Mouse (Mus musculus) small intestine, adult 2 months (tissue): ENCODE data around the gene Crb2. TPM values are rescaled to one million over a fixed set of nuclear protein-coding genes. Genes with fewer than 3 reads are reported as not detected.

Experiments used
- H3K27ac ChIP-seq: fragments of 200-500 bp; 2 replicates; pipeline ENCODE4 v1.5.1; 2012; ENCODE audit warnings: low read depth, low read length, control low read depth, inconsistent platforms; ENCODE audit not compliant: insufficient read depth
- H3K27me3 ChIP-seq: fragments of 200-500 bp; 2 replicates; pipeline ENCODE4 v1.6.1; 2012; ENCODE audit warnings: mild to moderate bottlenecking, moderate library complexity, low read length, inconsistent platforms; ENCODE audit not compliant: control insufficient read depth, insufficient read depth
- H3K36me3 ChIP-seq: fragments of 200-500 bp; 2 replicates; pipeline ENCODE4 v1.6.1; 2012; ENCODE audit warnings: mild to moderate bottlenecking, low read length, control low read depth, inconsistent platforms; ENCODE audit not compliant: control insufficient read depth, insufficient read depth
- H3K4me1 ChIP-seq: fragments of 200-500 bp; 2 replicates; pipeline ENCODE4 v1.6.1; 2012; ENCODE audit warnings: low read length, inconsistent platforms, mixed read lengths; ENCODE audit not compliant: control insufficient read depth, insufficient read depth, insufficient read length
- H3K4me3 ChIP-seq: fragments of 200-500 bp; 2 replicates; pipeline ENCODE4 v1.5.1; 2012; ENCODE audit warnings: low read depth, mild to moderate bottlenecking, control low read depth, inconsistent platforms, low read length, moderate library complexity
- CTCF ChIP-seq: fragments of 200-500 bp; IDR thresholded peaks from 2 replicates; pipeline ENCODE4 v1.5.1; 2012; ENCODE audit warnings: low read depth, mild to moderate bottlenecking, control low read depth, inconsistent platforms, low read length, moderate library complexity, mixed read lengths; ENCODE audit not compliant: insufficient replicate concordance, insufficient read length; ENCODE audit errors: extremely low read depth
- POLR2A ChIP-seq: fragments of 200-500 bp; IDR thresholded peaks from 2 replicates; pipeline ENCODE4 v1.6.1; 2012; ENCODE audit warnings: low read depth, mild to moderate bottlenecking, control low read depth, inconsistent platforms, low read length, moderate library complexity
- WGBS: fragments of 180-500 bp; shearing (Covaris S2); methylation state at CpG from one replicate; pipeline ENCODE4 v1.1.7; 2018; 5-methylcytosine and 5-hydroxymethylcytosine counted together
- polyA plus RNA-seq: library from polyadenylated mRNA; depleted of rRNA; stranded (reverse); fragments of >200 nt; gene quantifications from 2 replicates; pipeline ENCODE4 v1.2.3, GENCODE M21; 2012

The Crb2 gene
- polyA plus RNA-seq, 1 experiment, result 0.14 TPM

- H3K4me3 ChIP-seq, result no peak overlapping the region
- H3K27me3 ChIP-seq, result no peaks in the 10 kb centered on the region
- TF ChIP-seq CTCF, result no peak
- H3K36me3 ChIP-seq, result no peaks in the 10 kb centered on the region; the same call in 1 of the 2 replicates
- no peaks in the 10 kb centered on the region for H3K4me1 ChIP-seq
- no peak overlapping the region for H3K27ac ChIP-seq
- 90% methylated on average over 4 of the region's 4 CpGs for WGBS
Observed at GRCm38 (mm10) chr2:37801687-37802086, 25.6 kb downstream of the Crb2 start.

GRCm38 (mm10) chr2:37802610-37803212 is 26.7 kb downstream of the Crb2 start:
- no peak overlapping the region for H3K27ac ChIP-seq

GRCm38 (mm10) chr2:37811682-37812081 is 35.6 kb downstream of the Crb2 start:
- H3K27ac ChIP-seq, result no peak overlapping the region
- TF ChIP-seq CTCF (no peak), POLR2A (no peak)
- no peak overlapping the region for H3K4me3 ChIP-seq
- H3K36me3 ChIP-seq, result no peaks in the 10 kb centered on the region; the same call in 1 of the 2 replicates
- 78% methylated on average over 2 of the region's 2 CpGs for WGBS
- H3K27me3 ChIP-seq, result no peaks in the 10 kb centered on the region
- H3K4me1 ChIP-seq, result no peaks in the 10 kb centered on the region

More at GRCm38 (mm10) chr2:37802610-37803212, 26.7 kb downstream of the Crb2 start:
- Histone ChIP-seq H3K27me3 (no peaks in the 10 kb centered on the region), H3K36me3 (no peaks in the 10 kb centered on the region; the same call in 1 of the 2 replicates), H3K4me1 (no peaks in the 10 kb centered on the region), H3K4me3 (no peak overlapping the region)
- WGBS, result 54% methylated on average over 4 of the region's 4 CpGs
- TF ChIP-seq CTCF (peak; percentile 78), POLR2A (no peak)

- WGBS, result 95% methylated on average over 5 of the region's 5 CpGs
- TF ChIP-seq POLR2A (no peak), CTCF (no peak)
- H3K27me3 ChIP-seq, result no peaks in the 10 kb centered on the region
- no peak overlapping the region for H3K27ac ChIP-seq
- no peaks in the 10 kb centered on the region; the same call in 1 of the 2 replicates for H3K36me3 ChIP-seq
- H3K4me3 ChIP-seq, result no peak overlapping the region
- H3K4me1 ChIP-seq, result no peaks in the 10 kb centered on the region
Observed at GRCm38 (mm10) chr2:37812401-37812800, 36.4 kb downstream of the Crb2 start.

GRCm38 (mm10) chr2:37814820-37815361 is 38.8 kb downstream of the Crb2 start:
- no peaks in the 10 kb centered on the region for H3K27me3 ChIP-seq
- no peaks in the 10 kb centered on the region for H3K4me1 ChIP-seq
- no peak for TF ChIP-seq CTCF
- TF ChIP-seq POLR2A, result no peak
- no peak overlapping the region for H3K4me3 ChIP-seq
- no peaks in the 10 kb centered on the region for H3K36me3 ChIP-seq
- 86% methylated on average over 8 of the region's 8 CpGs for WGBS
- H3K27ac ChIP-seq, result no peak overlapping the region

- Histone ChIP-seq H3K27ac (no peak overlapping the region), H3K36me3 (no peaks in the 10 kb centered on the region), H3K4me1 (no peaks in the 10 kb centered on the region), H3K27me3 (no peaks in the 10 kb centered on the region), H3K4me3 (no peak overlapping the region)
- no peak for TF ChIP-seq POLR2A
- TF ChIP-seq CTCF, result peak; percentile 92; the same call in 1 of the 2 replicates
- 20% methylated on average over 3 of the region's 3 CpGs for WGBS
Observed at GRCm38 (mm10) chr2:37815676-37816075, 39.6 kb downstream of the Crb2 start.

GRCm38 (mm10) chr2:37818761-37819525 is 42.9 kb downstream of the Crb2 start:
- Histone ChIP-seq H3K4me3 (no peak overlapping the region), H3K4me1 (no peaks in the 10 kb centered on the region), H3K27me3 (no peaks in the 10 kb centered on the region), H3K36me3 (no peaks in the 10 kb centered on the region; the same call in 1 of the 2 replicates), H3K27ac (no peak overlapping the region)
- no peak for TF ChIP-seq POLR2A
- no peak for TF ChIP-seq CTCF
- 30% methylated on average over 5 of the region's 5 CpGs for WGBS
